Mouse (Mus musculus) lung, embryonic 16.5 days (tissue): ENCODE measurements around the gene Ildr1. TPM values are rescaled to one million over a fixed set of nuclear protein-coding genes. Genes with fewer than 3 reads are reported as not detected.

ENCODE experiments used
- ATAC-seq: fragments of 200-750 bp; cut with Nextera tagmentation; 2 replicates; pipeline ENCODE4 v1.8.0; 2017; ENCODE audit warnings: low read depth, mild to moderate bottlenecking, moderate library complexity
- H3K27ac ChIP-seq: fragments of 300-500 bp; sonication (generic); 2 replicates; pipeline ENCODE4 v1.5.1; 2014; ENCODE audit warnings: mild to moderate bottlenecking, control low read depth, low read length
- H3K27me3 ChIP-seq: fragments of 300-500 bp; sonication (generic); 2 replicates; pipeline ENCODE4 v1.6.1; 2014; ENCODE audit warnings: low read depth, low read length, mixed read lengths; ENCODE audit not compliant: control insufficient read depth, insufficient read depth
- H3K36me3 ChIP-seq: fragments of 300-500 bp; sonication (generic); 2 replicates; pipeline ENCODE4 v1.6.1; 2014; ENCODE audit warnings: low read length; ENCODE audit not compliant: control insufficient read depth, insufficient read depth
- H3K4me1 ChIP-seq: fragments of 300-500 bp; sonication (generic); replicated peaks from 2 replicates; pipeline ENCODE4 v1.6.1; 2014; ENCODE audit warnings: low read length, mixed read lengths; ENCODE audit not compliant: control insufficient read depth, insufficient read depth
- H3K4me2 ChIP-seq: fragments of 300-500 bp; sonication (generic); 2 replicates; pipeline ENCODE4 v1.6.1; 2014; ENCODE audit warnings: low read depth, low read length, control low read depth
- H3K4me3 ChIP-seq: fragments of 300-500 bp; sonication (generic); 2 replicates; pipeline ENCODE4 v1.5.1; 2014; ENCODE audit warnings: mild to moderate bottlenecking, low read length, control low read depth
- H3K9ac ChIP-seq: fragments of 300-500 bp; sonication (generic); 2 replicates; pipeline ENCODE4 v1.6.1; 2014; ENCODE audit warnings: low read length, control low read depth
- H3K9me3 ChIP-seq: fragments of 300-500 bp; sonication (generic); 2 replicates; pipeline ENCODE4 v1.6.1; 2016; ENCODE audit warnings: low read length; ENCODE audit not compliant: control insufficient read depth
- WGBS: fragments of 180-500 bp; shearing (Covaris S2); extraction: QIAGEN DNeasy Blood & Tissue Kit; methylation state at CpG from one replicate; pipeline ENCODE4 v1.1.7; 2014; 5-methylcytosine and 5-hydroxymethylcytosine counted together
- polyA plus RNA-seq: library from polyadenylated mRNA; unstranded; fragments of >200 nt; fragmentation: Nextera tagmentation; extraction: Ambion mirVana; gene quantifications from 2 replicates; pipeline ENCODE4 v1.2.1, GENCODE M21; 2015

The Ildr1 gene
- polyA plus RNA-seq, 1 experiment from 2014 or later = 8.5 TPM

- no peak overlapping the region for H3K27ac ChIP-seq
- H3K9ac ChIP-seq = no peak overlapping the region
- H3K4me1 ChIP-seq = no peaks in the 10 kb centered on the region
- H3K4me2 ChIP-seq = no peak overlapping the region
- H3K9me3 ChIP-seq = no peaks in the 10 kb centered on the region
- no peaks in the 10 kb centered on the region; the same call in 1 of the 2 replicates for H3K36me3 ChIP-seq
- H3K27me3 ChIP-seq = no peaks in the 10 kb centered on the region
- ATAC-seq = no peak
- 83% methylated on average over 12 of the region's 12 CpGs for WGBS
- no peak overlapping the region for H3K4me3 ChIP-seq
Measured at GRCm38 (mm10) chr16:36711760-36712159, 18.0 kb downstream of the Ildr1 start.

- no peak for ATAC-seq
- Histone ChIP-seq H3K9me3 (no peaks in the 10 kb centered on the region), H3K36me3 (no peaks in the 10 kb centered on the region), H3K9ac (no peak overlapping the region), H3K27me3 (no peaks in the 10 kb centered on the region), H3K4me2 (no peak overlapping the region), H3K4me1 (no peaks in the 10 kb centered on the region), H3K27ac (no peak overlapping the region), H3K4me3 (no peak overlapping the region)
- 76% methylated on average over 4 of the region's 4 CpGs for WGBS
Measured at GRCm38 (mm10) chr16:36717481-36717880, 23.7 kb downstream of the Ildr1 start.

DNA sequence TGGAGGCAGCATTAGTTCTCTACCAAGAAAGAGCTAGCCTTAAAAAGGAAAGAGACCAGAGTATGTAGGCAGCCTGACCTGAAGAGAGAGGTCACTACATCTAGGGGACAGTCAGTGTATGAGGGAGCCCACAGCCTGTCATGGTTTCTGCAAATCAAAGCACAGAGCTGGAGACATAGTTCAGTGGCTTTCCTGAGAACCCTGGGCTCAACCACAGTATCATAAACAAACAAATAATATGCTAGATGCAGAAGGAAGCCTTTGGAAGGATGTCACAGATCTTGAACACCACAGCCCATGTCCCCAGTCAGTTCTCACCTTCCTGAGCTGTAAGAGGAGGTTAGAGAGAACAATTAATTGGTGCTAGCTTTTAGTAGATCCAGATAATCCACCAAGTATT is 24.9 kb downstream of the Ildr1 start:
- no peak overlapping the region for H3K9ac ChIP-seq
- H3K4me2 ChIP-seq = no peak overlapping the region
- no peaks in the 10 kb centered on the region for H3K9me3 ChIP-seq
- no peak overlapping the region for H3K27ac ChIP-seq
- H3K4me3 ChIP-seq = no peak overlapping the region
- H3K27me3 ChIP-seq = no peaks in the 10 kb centered on the region
- ATAC-seq = no peak
- no peaks in the 10 kb centered on the region for H3K36me3 ChIP-seq
- no peaks in the 10 kb centered on the region for H3K4me1 ChIP-seq

DNA sequence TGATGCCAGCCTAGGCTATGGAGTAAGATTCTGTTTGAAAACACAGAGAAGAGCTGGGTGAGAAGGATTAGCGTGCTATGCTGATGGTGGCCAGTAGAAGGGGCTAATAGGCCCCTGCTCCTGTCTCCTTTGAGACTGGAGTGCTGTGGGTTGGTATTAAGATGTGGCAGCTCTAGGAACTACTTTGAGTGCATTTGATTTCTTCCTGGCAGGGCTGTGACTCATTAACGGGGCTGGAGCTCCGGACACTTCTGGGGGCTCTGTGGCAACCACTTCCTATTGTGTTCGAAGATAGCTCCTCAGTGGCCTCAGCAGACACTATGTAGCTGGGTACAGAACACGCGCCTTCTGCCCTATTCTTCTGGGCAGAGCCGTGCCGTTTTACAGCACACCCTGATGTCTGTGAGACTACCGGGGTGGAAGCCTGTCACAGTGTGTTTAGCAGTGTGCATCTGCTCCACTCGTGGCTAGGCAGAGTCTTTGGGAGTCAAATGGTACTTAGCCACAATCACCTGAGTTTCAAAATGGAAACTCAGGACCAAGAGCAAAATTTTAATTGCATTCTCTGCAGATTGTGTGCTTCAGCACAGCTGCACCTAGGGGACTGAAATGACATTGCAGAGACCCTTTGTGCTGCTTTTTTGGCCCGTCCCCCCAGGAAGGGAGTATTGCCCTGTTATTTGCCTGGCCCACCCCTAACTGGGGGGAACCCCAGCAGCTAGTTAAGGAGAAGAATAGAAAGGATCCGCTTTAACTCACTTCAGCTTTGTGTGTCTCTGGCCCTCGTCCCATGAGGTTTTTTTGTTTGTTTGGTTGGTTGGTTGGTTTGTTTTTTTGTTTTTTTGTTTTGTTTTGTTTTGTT is 26.6 kb downstream of the Ildr1 start:
- Histone ChIP-seq H3K4me1 (no peaks in the 10 kb centered on the region), H3K9me3 (no peaks in the 10 kb centered on the region), H3K4me3 (no peak overlapping the region), H3K27ac (no peak overlapping the region), H3K27me3 (no peaks in the 10 kb centered on the region), H3K4me2 (no peak overlapping the region), H3K36me3 (no peaks in the 10 kb centered on the region), H3K9ac (no peak overlapping the region)
- ATAC-seq = no peak
- 69% methylated on average over 13 of the region's 13 CpGs for WGBS

DNA sequence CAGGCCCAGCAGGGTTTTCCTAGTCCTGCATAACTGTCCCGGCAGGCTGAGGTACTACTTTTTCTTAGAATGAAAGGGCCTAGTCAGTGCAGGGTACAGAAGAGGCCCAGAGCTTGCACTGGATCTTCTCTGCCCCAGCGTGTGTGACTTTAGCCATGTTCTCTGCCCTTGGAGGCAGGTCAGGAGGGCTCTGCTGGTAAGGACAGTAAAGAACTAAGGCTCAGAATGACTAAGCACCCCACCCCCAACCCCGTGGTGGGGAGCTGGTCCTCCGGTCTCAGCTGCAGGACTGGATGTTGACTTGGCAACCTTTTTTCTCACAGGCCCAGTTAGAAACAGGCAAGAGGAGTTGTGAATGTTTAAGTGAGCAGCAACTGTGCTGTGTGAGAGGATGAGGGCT is 29.0 kb downstream of the Ildr1 start:
- no peaks in the 10 kb centered on the region for H3K9me3 ChIP-seq
- ATAC-seq = no peak
- no peaks in the 10 kb centered on the region for H3K27me3 ChIP-seq
- H3K27ac ChIP-seq = no peak overlapping the region
- H3K36me3 ChIP-seq = no peaks in the 10 kb centered on the region
- no peak overlapping the region for H3K9ac ChIP-seq
- no peaks in the 10 kb centered on the region for H3K4me1 ChIP-seq
- H3K4me3 ChIP-seq = no peak overlapping the region
- WGBS = 36% methylated on average over 4 of the region's 4 CpGs
- H3K4me2 ChIP-seq = no peak overlapping the region

GRCm38 (mm10) chr16:36723880-36724443 is 30.2 kb downstream of the Ildr1 start:
- ATAC-seq = no peak
- H3K4me3 ChIP-seq = no peak overlapping the region
- 48% methylated on average over 3 of the region's 3 CpGs for WGBS
- H3K9ac ChIP-seq = no peak overlapping the region
- H3K27me3 ChIP-seq = no peaks in the 10 kb centered on the region
- H3K4me2 ChIP-seq = no peak overlapping the region
- H3K9me3 ChIP-seq = no peaks in the 10 kb centered on the region
- no peaks in the 10 kb centered on the region for H3K36me3 ChIP-seq
- no peaks in the 10 kb centered on the region for H3K4me1 ChIP-seq
- no peak overlapping the region for H3K27ac ChIP-seq

GRCm38 (mm10) chr16:36728959-36729358 is 35.2 kb downstream of the Ildr1 start:
- no peaks in the 10 kb centered on the region for H3K36me3 ChIP-seq
- H3K9ac ChIP-seq = no peak overlapping the region
- no peak overlapping the region for H3K27ac ChIP-seq
- no peaks in the 10 kb centered on the region for H3K4me1 ChIP-seq
- no peak overlapping the region for H3K4me2 ChIP-seq
- H3K27me3 ChIP-seq = no peaks in the 10 kb centered on the region
- no peaks in the 10 kb centered on the region for H3K9me3 ChIP-seq
- no peak for ATAC-seq
- no peak overlapping the region for H3K4me3 ChIP-seq
- WGBS = 83% methylated on average over 2 of the region's 2 CpGs

DNA sequence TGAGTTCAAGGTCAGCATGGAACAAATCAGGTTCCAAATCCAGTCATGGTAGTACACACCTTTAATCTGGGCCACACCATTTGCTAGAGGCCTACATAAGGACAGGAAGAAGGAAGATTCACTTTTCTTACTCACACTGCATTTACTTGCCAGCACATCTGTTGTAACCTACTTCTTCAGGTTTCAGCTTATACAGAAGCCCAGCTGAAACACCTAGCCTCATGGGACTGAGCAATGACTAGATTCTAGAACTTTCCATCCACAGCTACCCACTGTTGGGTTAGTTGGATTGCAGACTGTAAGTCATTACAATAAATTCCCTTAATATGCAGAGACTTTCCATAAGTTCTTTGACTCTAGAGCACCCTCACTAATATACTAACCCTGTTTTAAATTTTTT is 38.8 kb downstream of the Ildr1 start:
- no peak overlapping the region for H3K9ac ChIP-seq
- H3K27me3 ChIP-seq = no peaks in the 10 kb centered on the region
- H3K27ac ChIP-seq = no peak overlapping the region
- H3K9me3 ChIP-seq = no peaks in the 10 kb centered on the region
- no peak overlapping the region for H3K4me3 ChIP-seq
- H3K4me2 ChIP-seq = no peak overlapping the region
- no peak for ATAC-seq
- no peaks in the 10 kb centered on the region for H3K36me3 ChIP-seq
- no peaks in the 10 kb centered on the region for H3K4me1 ChIP-seq

GRCm38 (mm10) chr16:36733827-36734226 is 40.0 kb downstream of the Ildr1 start:
- 21% methylated on average over 1 of the region's 1 CpGs for WGBS
- peak; percentile 88 for ATAC-seq
- peak overlapping the region; percentile 43; the same call in 1 of the 2 replicates for H3K27ac ChIP-seq

More at GRCm38 (mm10) chr16:36733827-36734226, 40.0 kb downstream of the Ildr1 start:
- H3K9ac ChIP-seq = no peak overlapping the region
- no peaks in the 10 kb centered on the region for H3K36me3 ChIP-seq
- no peaks in the 10 kb centered on the region for H3K4me1 ChIP-seq
- no peaks in the 10 kb centered on the region for H3K9me3 ChIP-seq
- no peak overlapping the region for H3K4me2 ChIP-seq
- no peaks in the 10 kb centered on the region for H3K27me3 ChIP-seq
- no peak overlapping the region for H3K4me3 ChIP-seq
